Mouse (Mus musculus) MN1 (cell line): ENCODE measurements around the gene Cldn34b2.
"Not testable (repeated sequence)": the region's sequence is repeated elsewhere in the genome, so short reads cannot be mapped to it uniquely, and the experiment has no call there.

ENCODE experiments used
- DNase-seq: peaks from one replicate; pipeline ENCODE4 v3.0.0-alpha.2; 2016; ENCODE audit warnings: low spot score

The Cldn34b2 gene

GRCm38 (mm10) chrX:155128312-155128711 is at the start of gene Cldn34b2:
Cldn34b2 (minus strand) TSS chrX:155128412.
- not testable (repeated sequence) for DNase-seq

GRCm38 (mm10) chrX:155177640-155178039 is 49.4 kb upstream of the Cldn34b2 start:
- DNase-seq: no peak

GRCm38 (mm10) chrX:155177230-155177629 is 49.0 kb upstream of the Cldn34b2 start:
- no peak for DNase-seq

GRCm38 (mm10) chrX:155175568-155175967 is 47.4 kb upstream of the Cldn34b2 start:
- DNase-seq: no peak

GRCm38 (mm10) chrX:155172310-155172709 is 44.1 kb upstream of the Cldn34b2 start:
- no peak for DNase-seq

- no peak for DNase-seq
Measured at GRCm38 (mm10) chrX:155171754-155172153, 43.5 kb upstream of the Cldn34b2 start.

GRCm38 (mm10) chrX:155169886-155170285 is 41.7 kb upstream of the Cldn34b2 start:
- DNase-seq: no peak

- no peak for DNase-seq
Measured at GRCm38 (mm10) chrX:155167667-155168066, 39.5 kb upstream of the Cldn34b2 start.

- DNase-seq: no peak
Measured at GRCm38 (mm10) chrX:155166313-155166712, 38.1 kb upstream of the Cldn34b2 start.

GRCm38 (mm10) chrX:155163553-155163952 is 35.3 kb upstream of the Cldn34b2 start:
- no peak for DNase-seq

- DNase-seq: no peak
Measured at GRCm38 (mm10) chrX:155151868-155152267, 23.7 kb upstream of the Cldn34b2 start.

GRCm38 (mm10) chrX:155144718-155145117 is 16.5 kb upstream of the Cldn34b2 start:
- DNase-seq: peak; percentile 48

- DNase-seq: peak; percentile 9
Measured at GRCm38 (mm10) chrX:155098024-155098423, 30.2 kb downstream of the Cldn34b2 start.

- not testable (repeated sequence) for DNase-seq
Measured at GRCm38 (mm10) chrX:155093566-155093965, 34.6 kb downstream of the Cldn34b2 start, which contains the start of gene Magea2. Magea2 (minus strand) TSS chrX:155093666.

GRCm38 (mm10) chrX:155089693-155090092 is 38.5 kb downstream of the Cldn34b2 start, which contains the start of gene Magea1:
Magea1 (minus strand) TSS chrX:155089793.
- DNase-seq: not testable (repeated sequence)
